Mouse (Mus musculus) brain, embryonic 14.5 days (tissue): ENCODE results near the gene Cd59b. TPM values are rescaled to one million over a fixed set of nuclear protein-coding genes. Genes with fewer than 3 reads are reported as not detected.
"Not testable (repeated sequence)": the region's sequence is repeated elsewhere in the genome, so short reads cannot be mapped to it uniquely, and the experiment has no call there.

ENCODE experiments used
- DNase-seq: peaks from one replicate; pipeline ENCODE4 v3.0.0-alpha.2; 2011; ENCODE audit warnings: low read depth
- CTCF ChIP-seq: fragments of 200-500 bp; IDR thresholded peaks from 2 replicates; pipeline ENCODE4 v1.5.1; 2012; ENCODE audit warnings: inconsistent platforms, mild to moderate bottlenecking, moderate library complexity, borderline replicate concordance; ENCODE audit not compliant: insufficient read depth, insufficient read length; ENCODE audit errors: extremely low read depth
- POLR2A ChIP-seq: fragments of 200-500 bp; IDR thresholded peaks from 2 replicates; pipeline ENCODE4 v1.6.1; 2012; ENCODE audit warnings: mild to moderate bottlenecking, inconsistent platforms, borderline replicate concordance; ENCODE audit not compliant: poor library complexity, insufficient read depth, insufficient read length, severe bottlenecking; ENCODE audit errors: extremely low read depth
- polyA plus RNA-seq: library from polyadenylated mRNA; depleted of rRNA; stranded (reverse); fragments of >200 nt; gene quantifications from 2 replicates; pipeline ENCODE4 v1.2.3, GENCODE M21; 2012

Gene Cd59b
- polyA plus RNA-seq, 1 experiment, result 1.4 TPM

GRCm38 (mm10) chr2:104114898-104115297 is 45.2 kb downstream of the Cd59b start:
- no peak for DNase-seq
- no peak for TF ChIP-seq POLR2A
- TF ChIP-seq CTCF, result no peak

GRCm38 (mm10) chr2:104117173-104117572 is 47.5 kb downstream of the Cd59b start:
- DNase-seq, result not testable (repeated sequence)

GRCm38 (mm10) chr2:104119097-104119496 is 49.4 kb downstream of the Cd59b start:
- no peak for DNase-seq

GRCm38 (mm10) chr2:104120312-104120711 is 50.7 kb downstream of the Cd59b start:
- TF ChIP-seq CTCF (0 out of 2 replicates have a peak, but pooled peaks have one; percentile 7), POLR2A (no peak)
- DNase-seq, result no peak

More at GRCm38 (mm10) chr2:104119097-104119496, 49.4 kb downstream of the Cd59b start:
- no peak for TF ChIP-seq POLR2A
- no peak for TF ChIP-seq CTCF

- no peak for DNase-seq
- TF ChIP-seq CTCF (no peak), POLR2A (no peak)
These were observed 52.2 kb downstream of the Cd59b start for GRCm38 (mm10) chr2:104121681-104122504.

- TF ChIP-seq CTCF (no peak), POLR2A (no peak)
These were observed 53.1 kb downstream of the Cd59b start, which contains the start of gene A930018P22Rik for GRCm38 (mm10) chr2:104122505-104123378. Gene A930018P22Rik (plus strand): TSS chr2:104122769.

GRCm38 (mm10) chr2:104123540-104123939 is 53.9 kb downstream of the Cd59b start:
- TF ChIP-seq CTCF (no peak), POLR2A (no peak)

More at GRCm38 (mm10) chr2:104122505-104123378, 53.1 kb downstream of the Cd59b start, which contains the start of gene A930018P22Rik:
- DNase-seq, result peak; percentile 94

GRCm38 (mm10) chr2:104124071-104124470 is 54.4 kb downstream of the Cd59b start:
- TF ChIP-seq POLR2A (no peak), CTCF (no peak)
- no peak for DNase-seq

More at GRCm38 (mm10) chr2:104123540-104123939, 53.9 kb downstream of the Cd59b start:
- no peak for DNase-seq

- TF ChIP-seq POLR2A (no peak), CTCF (no peak)
- no peak for DNase-seq
These were observed 59.3 kb downstream of the Cd59b start for GRCm38 (mm10) chr2:104128803-104129531.

- DNase-seq, result no peak
- TF ChIP-seq POLR2A (no peak), CTCF (no peak)
These were observed 60.5 kb downstream of the Cd59b start for GRCm38 (mm10) chr2:104130165-104130564.

- DNase-seq, result no peak
- TF ChIP-seq CTCF (peak; percentile 60), POLR2A (no peak)
These were observed 61.3 kb downstream of the Cd59b start for GRCm38 (mm10) chr2:104130969-104131368.

GRCm38 (mm10) chr2:104132266-104132859 is 62.7 kb downstream of the Cd59b start:
- no peak for TF ChIP-seq CTCF
- TF ChIP-seq POLR2A, result no peak
- DNase-seq, result no peak

GRCm38 (mm10) chr2:104133042-104133810 is 63.6 kb downstream of the Cd59b start:
- no peak for DNase-seq
- no peak for TF ChIP-seq CTCF
- TF ChIP-seq POLR2A, result no peak
